In the genomic region with DNA sequence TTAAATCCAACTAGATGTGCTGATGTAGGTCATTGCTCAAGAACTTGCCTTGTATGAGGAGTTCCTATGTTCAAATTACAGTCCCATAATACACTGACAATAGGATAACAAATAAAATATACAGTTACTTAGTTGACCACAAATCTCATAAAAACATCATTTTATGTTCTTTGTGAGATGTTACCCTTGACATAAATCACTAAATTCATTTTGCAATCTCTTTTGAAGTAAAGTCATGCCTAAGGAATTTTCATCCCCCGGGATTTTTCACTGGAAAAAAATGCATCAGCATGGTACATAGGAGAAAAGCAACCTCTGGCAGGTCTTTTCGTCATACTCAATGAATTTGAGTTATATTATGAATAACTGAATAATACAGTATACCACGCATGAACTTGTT, we compare ENCODE assay signal across 23 mouse cellular contexts.
DNase-seq lines count a peak whose midpoint lies in the region; ATAC-seq and TF ChIP-seq lines count a peak whose summit lies in the region.
"Had no signal": no experiment of that assay in that cellular context is flagged by ENCODE, and none has a peak within 500 bp of the region (broad histone marks: within the 10 kb centered on the region; RNA-seq: fewer than 3 reads in every experiment).

No protein-coding gene starts in this region.

- no peak for ATAC-seq in kidney, postnatal 0 days (replicated peaks; ENCODE audit: low FRiP score, low read depth)
- ATAC-seq in intestine, embryonic 16.5 days = no peak
- ATAC-seq: activated CD4-positive, CD25-positive, alpha-beta regulatory T cell, adult 4 months; CD4-positive, CD25-positive, alpha-beta regulatory T cell, adult 4 months; forebrain, embryonic 13.5 days; forebrain, embryonic 15.5 days; forebrain, postnatal 0 days; Patski had no signal

- H3K9ac ChIP-seq in kidney, postnatal 0 days (ENCODE audit: low read depth, low read length) = no peak overlapping the region
- no peak overlapping the region for H3K9ac ChIP-seq in intestine, embryonic 16.5 days (ENCODE audit: low read depth, low read length)
- H3K9ac ChIP-seq: embryonic facial prominence, embryonic 12.5 days; forebrain, embryonic 13.5 days; forebrain, embryonic 15.5 days; forebrain, postnatal 0 days had no signal

- H3K4me3 ChIP-seq in kidney, postnatal 0 days (replicated peaks; ENCODE audit: low read depth, low read length) = no peak overlapping the region
- H3K4me3 ChIP-seq in intestine, embryonic 16.5 days (ENCODE audit: low read length) = no peak overlapping the region
- H3K4me3 ChIP-seq: embryonic facial prominence, embryonic 10.5 days; embryonic facial prominence, embryonic 12.5 days; forebrain, embryonic 13.5 days; forebrain, embryonic 15.5 days had no signal

- no peak overlapping the region for H3K4me2 ChIP-seq in kidney, postnatal 0 days (ENCODE audit: low read length)
- H3K4me2 ChIP-seq in intestine, embryonic 16.5 days (ENCODE audit: low read depth, low read length) = no peak overlapping the region
- H3K4me2 ChIP-seq: embryonic facial prominence, embryonic 12.5 days; forebrain, embryonic 13.5 days; forebrain, embryonic 15.5 days had no signal

- 73% methylated on average over 3 of the region's 3 CpGs for WGBS in kidney, postnatal 0 days
- WGBS in intestine, embryonic 16.5 days = 83% methylated on average over 3 of the region's 3 CpGs

- no peaks in the 10 kb centered on the region for H3K36me3 ChIP-seq in kidney, postnatal 0 days (ENCODE audit: insufficient read depth, low read length)
- H3K36me3 ChIP-seq in intestine, embryonic 16.5 days (ENCODE audit: control insufficient read depth, insufficient read depth, low read length) = no peaks in the 10 kb centered on the region
- H3K36me3 ChIP-seq: embryonic facial prominence, embryonic 10.5 days; embryonic facial prominence, embryonic 12.5 days; forebrain, embryonic 15.5 days; G1E had no signal

- DNase-seq in kidney, postnatal 0 days (ENCODE audit: low spot score) = peak; percentile 3
- no peak for DNase-seq in kidney, postnatal 36 days
- peak; percentile 5 for DNase-seq in mesoderm, embryonic 11.5 days (ENCODE audit: low read depth, low spot score)
- DNase-seq in frontal cortex, postnatal 10 days (ENCODE audit: low spot score in 2 of 2) = no peak
- DNase-seq: adrenal gland, adult 8-10 months; adrenal gland, postnatal 14 days; adrenal gland, postnatal 36 days; cerebellum, adult 11-12 months; cerebellum, adult 2 months; cerebellum, adult 9-10 months; cerebellum, postnatal 10 days; cerebellum, postnatal 25 days; forebrain, postnatal 0 days had no signal

- TF ChIP-seq CTCF in kidney, postnatal 0 days (IDR thresholded peaks at IDR 0.05; ENCODE audit: low read depth) = no peak

- no peaks in the 10 kb centered on the region for H3K4me1 ChIP-seq in kidney, postnatal 0 days (replicated peaks; ENCODE audit: insufficient read depth, low read length)
- H3K4me1 ChIP-seq in intestine, embryonic 16.5 days (ENCODE audit: control insufficient read depth, insufficient read depth, low read length) = no peaks in the 10 kb centered on the region
- H3K4me1 ChIP-seq: embryonic facial prominence, embryonic 10.5 days; embryonic facial prominence, embryonic 12.5 days; forebrain, embryonic 13.5 days; forebrain, embryonic 15.5 days had no signal

- H3K9me3 ChIP-seq in kidney, postnatal 0 days (replicated peaks; ENCODE audit: low read length) = no peaks in the 10 kb centered on the region
- H3K9me3 ChIP-seq in intestine, embryonic 16.5 days (ENCODE audit: control insufficient read depth, low read length) = no peaks in the 10 kb centered on the region
- H3K9me3 ChIP-seq: embryonic facial prominence, embryonic 10.5 days; embryonic facial prominence, embryonic 12.5 days; forebrain, embryonic 13.5 days; forebrain, embryonic 15.5 days; G1E had no signal

- H3K27me3 ChIP-seq in kidney, postnatal 0 days (ENCODE audit: insufficient read depth, low read length) = no peaks in the 10 kb centered on the region
- no peaks in the 10 kb centered on the region for H3K27me3 ChIP-seq in intestine, embryonic 16.5 days (replicated peaks; ENCODE audit: control insufficient read depth, insufficient read depth, low read length)
- H3K27me3 ChIP-seq: CH12.LX; embryonic facial prominence, embryonic 12.5 days; forebrain, embryonic 13.5 days; forebrain, embryonic 15.5 days; Patski had no signal

- H3K27ac ChIP-seq in kidney, postnatal 0 days = no peak overlapping the region
- no peak overlapping the region for H3K27ac ChIP-seq in intestine, embryonic 16.5 days (ENCODE audit: low read length)
- H3K27ac ChIP-seq: embryonic facial prominence, embryonic 10.5 days; embryonic facial prominence, embryonic 12.5 days; forebrain, embryonic 13.5 days; forebrain, embryonic 15.5 days had no signal

Comparison
In these comparisons a context has a peak if more than half of its experiments do, and no peak if none do; other contexts are left out.
1. DNase-seq: peak in kidney, postnatal 0 days (single experiment) and mesoderm, embryonic 11.5 days (single experiment); none in kidney, postnatal 36 days (0 of 2) and frontal cortex, postnatal 10 days (0 of 2).